ENCODE assay signal across 12 mouse cellular contexts in genomic region chr13:96544506-96544905, GRCm38 (mm10). TPM values are rescaled to one million over a fixed set of nuclear protein-coding genes. Genes with fewer than 3 reads are reported as not detected.
DNase-seq lines count a peak whose midpoint lies in the region; ATAC-seq and TF ChIP-seq lines count a peak whose summit lies in the region.
"Had no signal": no experiment of that assay in that cellular context is flagged by ENCODE, and none has a peak within 500 bp of the region (broad histone marks: within the 10 kb centered on the region; RNA-seq: fewer than 3 reads in every experiment).

No protein-coding gene starts in this region.

- H3K9me3 ChIP-seq in heart, embryonic 14.5 days (ENCODE audit: control insufficient read depth, low read length) = no peaks in the 10 kb centered on the region
- H3K9me3 ChIP-seq in heart, embryonic 11.5 days (replicated peaks; ENCODE audit: control insufficient read depth, low read length) = no peaks in the 10 kb centered on the region
- no peaks in the 10 kb centered on the region for H3K9me3 ChIP-seq in midbrain, embryonic 15.5 days
- H3K9me3 ChIP-seq in midbrain, embryonic 16.5 days (replicated peaks; ENCODE audit: control insufficient read depth, low read length, poor library complexity, severe bottlenecking) = no peaks in the 10 kb centered on the region
- H3K9me3 ChIP-seq in stomach, postnatal 0 days (ENCODE audit: control insufficient read depth, low read length) = no peaks in the 10 kb centered on the region

- no peak for TF ChIP-seq EP300 in stomach, postnatal 0 days (optimal IDR thresholded peaks at IDR 0.05)

- peak overlapping the region; percentile 79 for H3K4me2 ChIP-seq in heart, embryonic 14.5 days (ENCODE audit: low read length)
- no peak overlapping the region; the same call in 1 of the 2 replicates for H3K4me2 ChIP-seq in heart, embryonic 11.5 days
- peak overlapping the region; percentile 76; the same call in 1 of the 2 replicates for H3K4me2 ChIP-seq in midbrain, embryonic 15.5 days
- H3K4me2 ChIP-seq in midbrain, embryonic 16.5 days (ENCODE audit: low read length) = no peak overlapping the region
- H3K4me2 ChIP-seq in stomach, postnatal 0 days (replicated peaks; ENCODE audit: low read depth) = no peak overlapping the region

- peaks cover 5% of the 10 kb centered on the region for H3K36me3 ChIP-seq in heart, embryonic 14.5 days (ENCODE audit: control insufficient read depth, insufficient read depth, low read length)
- no peaks in the 10 kb centered on the region for H3K36me3 ChIP-seq in heart, embryonic 11.5 days (ENCODE audit: control insufficient read depth, insufficient read depth, low read length)
- no peaks in the 10 kb centered on the region for H3K36me3 ChIP-seq in midbrain, embryonic 15.5 days (replicated peaks)
- H3K36me3 ChIP-seq in midbrain, embryonic 16.5 days (ENCODE audit: control insufficient read depth, insufficient read depth, low read length) = no peaks in the 10 kb centered on the region
- no peaks in the 10 kb centered on the region for H3K36me3 ChIP-seq in stomach, postnatal 0 days (ENCODE audit: control insufficient read depth, insufficient read depth, low read length)

- no peak for ATAC-seq in heart, embryonic 14.5 days (ENCODE audit: insufficient number of reproducible peaks, insufficient read depth, low FRiP score, low read depth)
- no peak for ATAC-seq in heart, embryonic 11.5 days (replicated peaks; ENCODE audit: insufficient number of reproducible peaks, low FRiP score, low TSS enrichment)
- no peak for ATAC-seq in midbrain, embryonic 15.5 days (replicated peaks)
- no peak for ATAC-seq in midbrain, embryonic 16.5 days
- no peak for ATAC-seq in stomach, postnatal 0 days (ENCODE audit: low FRiP score, low TSS enrichment)

- H3K4me1 ChIP-seq in heart, embryonic 14.5 days (ENCODE audit: control insufficient read depth in 2 of 2, insufficient read depth in 2 of 2, low read length in 2 of 2) = peaks cover 0 to 5% of the 10 kb centered on the region in 2 experiments; a peak in 2 of 4 replicates
- peaks cover 3% of the 10 kb centered on the region; the same call in 1 of the 2 replicates for H3K4me1 ChIP-seq in heart, embryonic 11.5 days (ENCODE audit: control insufficient read depth, insufficient read depth, low read length)
- peaks cover 15% of the 10 kb centered on the region for H3K4me1 ChIP-seq in midbrain, embryonic 15.5 days
- H3K4me1 ChIP-seq in midbrain, embryonic 16.5 days (ENCODE audit: control insufficient read depth, insufficient read depth, low read length) = peaks cover 6% of the 10 kb centered on the region
- no peaks in the 10 kb centered on the region for H3K4me1 ChIP-seq in stomach, postnatal 0 days (replicated peaks; ENCODE audit: control insufficient read depth, insufficient read depth)

- no peak overlapping the region for H3K27ac ChIP-seq in heart, embryonic 14.5 days (replicated peaks in 1 of 2; ENCODE audit: control insufficient read depth in 1 of 2, insufficient read depth in 1 of 2, low read depth in 2 of 2, low read length in 2 of 2)
- no peak overlapping the region for H3K27ac ChIP-seq in heart, embryonic 11.5 days (ENCODE audit: low read depth, low read length)
- no peak overlapping the region for H3K27ac ChIP-seq in midbrain, embryonic 15.5 days
- H3K27ac ChIP-seq in midbrain, embryonic 16.5 days (ENCODE audit: low read length) = no peak overlapping the region
- H3K27ac ChIP-seq in stomach, postnatal 0 days (replicated peaks) = no peak overlapping the region

- no peaks in the 10 kb centered on the region for H3K27me3 ChIP-seq in heart, embryonic 14.5 days (ENCODE audit: control insufficient read depth, insufficient read depth, low read length)
- no peaks in the 10 kb centered on the region for H3K27me3 ChIP-seq in heart, embryonic 11.5 days (ENCODE audit: control insufficient read depth, insufficient read depth, low read length)
- no peaks in the 10 kb centered on the region for H3K27me3 ChIP-seq in midbrain, embryonic 15.5 days (replicated peaks)
- H3K27me3 ChIP-seq in midbrain, embryonic 16.5 days (ENCODE audit: control insufficient read depth, insufficient read depth, low read depth, low read length) = no peaks in the 10 kb centered on the region
- H3K27me3 ChIP-seq in stomach, postnatal 0 days (ENCODE audit: control insufficient read depth, insufficient read depth, low read length) = no peaks in the 10 kb centered on the region

- intact Hi-C loops in gastrocnemius, postnatal 36 days (cut with DNase I) = no loop called here

- peak overlapping the region in 1 of 2 experiments; percentile 98; a peak in 1 of 4 replicates for H3K4me3 ChIP-seq in heart, embryonic 14.5 days (ENCODE audit: control insufficient read depth in 1 of 2, insufficient read depth in 1 of 2, low read depth in 1 of 2, low read length in 2 of 2)
- H3K4me3 ChIP-seq in heart, embryonic 11.5 days (ENCODE audit: low read depth, low read length) = no peak overlapping the region
- no peak overlapping the region for H3K4me3 ChIP-seq in midbrain, embryonic 15.5 days
- no peak overlapping the region for H3K4me3 ChIP-seq in midbrain, embryonic 16.5 days (ENCODE audit: low read depth, low read length)
- H3K4me3 ChIP-seq in stomach, postnatal 0 days (ENCODE audit: low read depth, low read length) = no peak overlapping the region

- H3K9ac ChIP-seq in heart, embryonic 14.5 days (ENCODE audit: low read length) = no peak overlapping the region
- no peak overlapping the region for H3K9ac ChIP-seq in heart, embryonic 11.5 days (ENCODE audit: low read depth, low read length)
- no peak overlapping the region for H3K9ac ChIP-seq in midbrain, embryonic 15.5 days
- H3K9ac ChIP-seq in midbrain, embryonic 16.5 days (ENCODE audit: low read depth, low read length) = no peak overlapping the region
- no peak overlapping the region for H3K9ac ChIP-seq in stomach, postnatal 0 days (ENCODE audit: low read length)

- WGBS in heart, embryonic 14.5 days = 72% methylated on average over 2 of the region's 2 CpGs
- 69% methylated on average over 2 of the region's 2 CpGs for whole genome bisulfite sequencing in heart, embryonic 11.5 days (ENCODE audit: insufficient replicate concordance)
- 86% methylated on average over 2 of the region's 2 CpGs for WGBS in midbrain, embryonic 15.5 days
- WGBS in midbrain, embryonic 16.5 days = 78% methylated on average over 2 of the region's 2 CpGs
- WGBS in stomach, postnatal 0 days = 75% methylated on average over 2 of the region's 2 CpGs

- DNase-seq in c-Kit-positive CD71-positive TER-119-negative erythroid progenitor cells, embryonic 14.5 days (ENCODE audit: low read depth) = peak; percentile 40
- no peak for DNase-seq in stomach, postnatal 0 days (ENCODE audit: low spot score)
- DNase-seq in gastrocnemius, postnatal 36 days = no peak
- DNase-seq in testis, postnatal 14 days (ENCODE audit: low spot score) = no peak
- DNase-seq: cerebellum, postnatal 14 days; kidney, adult 9 months had no signal

- peak; percentile 62 for TF ChIP-seq CTCF in stomach, postnatal 0 days (IDR thresholded peaks at IDR 0.05; ENCODE audit: low read depth)

RNA-seq across cellular contexts. Expression of gene Col4a3bp, which starts 2.1 kb away (rescaled TPM):
- polyA plus RNA-seq in heart, embryonic 14.5 days (2014; fragmentation: Nextera tagmentation; extraction: Ambion mirVana) = 10.0 and 11.9 TPM in 2 replicates
- 8.2 and 10.1 TPM in 2 replicates for polyA plus RNA-seq in heart, embryonic 11.5 days (2014; fragmentation: Nextera tagmentation; extraction: Ambion mirVana)
- 7.7 and 9.2 TPM in 2 replicates for polyA plus RNA-seq in midbrain, embryonic 15.5 days (2015; fragmentation: Nextera tagmentation; extraction: Ambion mirVana)
- polyA plus RNA-seq in midbrain, embryonic 16.5 days (2015; fragmentation: Nextera tagmentation; extraction: Ambion mirVana) = 7.9 and 8.1 TPM in 2 replicates
- 6.0 and 7.0 TPM in 2 replicates for polyA plus RNA-seq in stomach, postnatal 0 days (2015; fragmentation: Nextera tagmentation; extraction: Ambion mirVana)
- total RNA-seq in gastrocnemius, postnatal 36 days (2021) = 10 to 100 TPM; 34.7 to 35.0 TPM

RNA-seq across cellular contexts. Expression of gene Polk, which starts 2.1 kb away (rescaled TPM):
- polyA plus RNA-seq in heart, embryonic 14.5 days (2014; fragmentation: Nextera tagmentation; extraction: Ambion mirVana) = 7.2 and 7.6 TPM in 2 replicates
- polyA plus RNA-seq in heart, embryonic 11.5 days (2014; fragmentation: Nextera tagmentation; extraction: Ambion mirVana) = 5.8 and 7.6 TPM in 2 replicates
- polyA plus RNA-seq in midbrain, embryonic 15.5 days (2015; fragmentation: Nextera tagmentation; extraction: Ambion mirVana) = 7.0 and 7.6 TPM in 2 replicates
- 7.7 and 7.8 TPM in 2 replicates for polyA plus RNA-seq in midbrain, embryonic 16.5 days (2015; fragmentation: Nextera tagmentation; extraction: Ambion mirVana)
- polyA plus RNA-seq in stomach, postnatal 0 days (2015; fragmentation: Nextera tagmentation; extraction: Ambion mirVana) = 4.2 and 5.0 TPM in 2 replicates
- total RNA-seq in gastrocnemius, postnatal 36 days (2021) = 1 to 10 TPM; 3.2 to 4.3 TPM

RNA-seq across cellular contexts. Expression of gene Gm17622, which starts 54.0 kb away (rescaled TPM):
- not detected in 2 replicates for polyA plus RNA-seq in heart, embryonic 14.5 days (2014; fragmentation: Nextera tagmentation; extraction: Ambion mirVana)
- polyA plus RNA-seq in heart, embryonic 11.5 days (2014; fragmentation: Nextera tagmentation; extraction: Ambion mirVana) = not detected in 2 replicates
- not detected in 2 replicates for polyA plus RNA-seq in midbrain, embryonic 15.5 days (2015; fragmentation: Nextera tagmentation; extraction: Ambion mirVana)
- polyA plus RNA-seq in midbrain, embryonic 16.5 days (2015; fragmentation: Nextera tagmentation; extraction: Ambion mirVana) = not detected in 2 replicates
- not detected in 2 replicates for polyA plus RNA-seq in stomach, postnatal 0 days (2015; fragmentation: Nextera tagmentation; extraction: Ambion mirVana)
- total RNA-seq in gastrocnemius, postnatal 36 days (2021) = not detected
- polyA plus RNA-seq: limb, embryonic 14.5 days; neural tube, embryonic 11.5 days had no signal

Comparison
In these comparisons a context has a peak if more than half of its experiments do, and no peak if none do; other contexts are left out.
1. H3K4me2 ChIP-seq: peak in heart, embryonic 14.5 days (single experiment) and midbrain, embryonic 15.5 days (single experiment); none in heart, embryonic 11.5 days (single experiment), midbrain, embryonic 16.5 days (single experiment) and stomach, postnatal 0 days (single experiment).